Mouse (Mus musculus) stomach, postnatal 0 days (tissue): Measurements from ENCODE around the gene Rapgef3.

Experiments used
- CTCF ChIP-seq: IDR thresholded peaks from 2 replicates; pipeline ENCODE4 v1.5.1; 2016; ENCODE audit warnings: antibody characterized with exemption, low read depth, mild to moderate bottlenecking, moderate library complexity
- EP300 ChIP-seq: optimal IDR thresholded peaks from 2 replicates; pipeline ENCODE3; 2016; ENCODE audit warnings: antibody characterized with exemption

GRCm38 (mm10) chr15:97731111-97731510, 36.7 kb downstream of the Rapgef3 start, which contains the start of gene Endou:
- TF ChIP-seq CTCF (no peak), EP300 (no peak)
